Mouse (Mus musculus): ENCODE measurements around the gene Depdc1b.
A peak's percentile ranks its signal among the peaks of the same experiment; 100 is the strongest.

Depdc1b gene

GRCm38 (mm10) chr13:108317414-108317813 lies 1.3 kb downstream of the Depdc1b start:
- DNase-seq (ENCODE audit: low read depth, low spot score): no peak

GRCm38 (mm10) chr13:108319028-108319427 lies 2.9 kb downstream of the Depdc1b start:
- DNase-seq (ENCODE audit: low read depth, low spot score): no peak

- DNase-seq (ENCODE audit: low read depth, low spot score): no peak
Measured at GRCm38 (mm10) chr13:108320216-108320615, 4.1 kb downstream of the Depdc1b start.

GRCm38 (mm10) chr13:108322466-108322865 lies 6.3 kb downstream of the Depdc1b start:
- no peak for DNase-seq (ENCODE audit: low read depth, low spot score)

- no peak for DNase-seq (ENCODE audit: low read depth, low spot score)
Measured at GRCm38 (mm10) chr13:108323317-108323716, 7.2 kb downstream of the Depdc1b start.

GRCm38 (mm10) chr13:108323866-108324829 lies 8.0 kb downstream of the Depdc1b start:
- DNase-seq (ENCODE audit: low read depth, low spot score): no peak

- no peak for DNase-seq (ENCODE audit: low read depth, low spot score)
Measured at GRCm38 (mm10) chr13:108325871-108326270, 9.7 kb downstream of the Depdc1b start.

GRCm38 (mm10) chr13:108326351-108326750 lies 10.2 kb downstream of the Depdc1b start:
- DNase-seq (ENCODE audit: low read depth, low spot score): no peak

GRCm38 (mm10) chr13:108327047-108327446 lies 10.9 kb downstream of the Depdc1b start:
- no peak for DNase-seq (ENCODE audit: low read depth, low spot score)

GRCm38 (mm10) chr13:108328406-108329180 lies 12.5 kb downstream of the Depdc1b start:
- no peak for DNase-seq (ENCODE audit: low read depth, low spot score)

- peak; percentile 11 for DNase-seq (ENCODE audit: low read depth, low spot score)
Measured at GRCm38 (mm10) chr13:108329693-108330092, 13.6 kb downstream of the Depdc1b start.

GRCm38 (mm10) chr13:108335257-108336003 lies 19.3 kb downstream of the Depdc1b start:
- DNase-seq (ENCODE audit: low read depth, low spot score): no peak

- no peak for DNase-seq (ENCODE audit: low read depth, low spot score)
Measured at GRCm38 (mm10) chr13:108336192-108336591, 20.1 kb downstream of the Depdc1b start.

GRCm38 (mm10) chr13:108337340-108337739 lies 21.2 kb downstream of the Depdc1b start:
- no peak for DNase-seq (ENCODE audit: low read depth, low spot score)

- DNase-seq (ENCODE audit: low read depth, low spot score): no peak
Measured at GRCm38 (mm10) chr13:108338076-108338836, 22.1 kb downstream of the Depdc1b start.

- DNase-seq (ENCODE audit: low read depth, low spot score): no peak
Measured at GRCm38 (mm10) chr13:108339907-108340596, 23.9 kb downstream of the Depdc1b start.

- DNase-seq (ENCODE audit: low read depth, low spot score): no peak
Measured at GRCm38 (mm10) chr13:108341585-108341984, 25.5 kb downstream of the Depdc1b start.

- no peak for DNase-seq (ENCODE audit: low read depth, low spot score)
Measured at GRCm38 (mm10) chr13:108345756-108346155, 29.6 kb downstream of the Depdc1b start.

- peak; percentile 27 for DNase-seq (ENCODE audit: low read depth, low spot score)
Measured at GRCm38 (mm10) chr13:108347016-108347415, 30.9 kb downstream of the Depdc1b start.

- no peak for DNase-seq (ENCODE audit: low read depth, low spot score)
Measured at GRCm38 (mm10) chr13:108349624-108350023, 33.5 kb downstream of the Depdc1b start.
